Mouse (Mus musculus): ENCODE results near the gene Lst1. TPM values are rescaled to one million over a fixed set of nuclear protein-coding genes. Genes with fewer than 3 reads are reported as not detected.

Gene Lst1
- polyA plus RNA-seq, 1 experiment from 2014 or later: 2.0 TPM

DNA sequence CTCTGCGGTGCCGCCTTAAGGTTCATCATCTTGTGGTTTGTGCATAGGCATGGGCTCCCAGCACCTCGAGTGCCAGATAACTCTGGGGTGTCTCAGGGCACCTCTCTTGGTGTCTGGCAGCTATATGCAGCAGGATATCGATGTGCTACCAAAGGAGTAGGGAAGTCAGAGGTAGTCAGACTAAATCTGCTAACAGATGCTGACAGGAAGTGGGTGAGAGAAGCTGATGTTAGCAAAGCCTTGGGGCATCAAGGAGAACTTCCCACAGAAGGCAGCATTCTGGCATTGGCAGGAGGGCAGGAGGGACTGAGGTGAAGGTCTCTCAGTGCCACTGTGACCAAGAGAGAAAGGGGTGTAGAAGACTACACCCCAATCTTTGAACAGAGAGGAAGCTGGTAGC, 1.9 kb upstream of the Lst1 start:
- Histone ChIP-seq H3K9me3 (replicated peaks) (no peaks in the 10 kb centered on the region), H3K4me3 (no peak overlapping the region), H3K27me3 (ENCODE audit: low read depth, poor library complexity, severe bottlenecking) (peaks cover 20% of the 10 kb centered on the region), H3K27ac (no peak overlapping the region), H3K36me3 (no peaks in the 10 kb centered on the region), H3K4me1 (peaks cover 28% of the 10 kb centered on the region)
- DNase-seq (ENCODE audit: low spot score): no peak
- 72% methylated on average over 4 of the region's 4 CpGs for WGBS

DNA sequence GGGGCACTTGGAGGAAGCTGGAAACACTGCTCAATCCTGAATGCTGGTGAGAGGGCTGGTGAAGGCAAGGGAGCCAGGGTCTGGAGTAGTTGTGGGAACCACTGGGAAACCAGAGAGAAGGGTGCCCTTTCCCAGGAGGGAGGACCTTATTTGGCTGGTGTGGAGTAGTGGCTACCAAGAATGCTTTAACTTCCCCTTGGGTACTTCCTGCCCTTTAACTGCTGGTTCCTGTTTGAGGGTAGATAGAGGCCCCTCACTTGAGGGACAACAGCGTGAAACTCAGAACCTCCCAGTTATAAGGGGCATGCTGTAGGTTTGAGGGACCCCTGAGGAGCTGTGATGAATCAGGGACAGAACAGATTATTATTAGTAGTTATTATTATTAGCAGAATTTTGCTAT, 947 bp upstream of the Lst1 start:
- Histone ChIP-seq H3K4me3 (no peak overlapping the region), H3K27ac (peak overlapping the region; percentile 44; the same call in 1 of the 2 replicates), H3K27me3 (ENCODE audit: low read depth, poor library complexity, severe bottlenecking) (peaks cover 11% of the 10 kb centered on the region), H3K4me1 (peaks cover 19% of the 10 kb centered on the region), H3K36me3 (no peaks in the 10 kb centered on the region), H3K9me3 (replicated peaks) (no peaks in the 10 kb centered on the region)
- DNase-seq (ENCODE audit: low spot score): no peak
- WGBS: 70% methylated on average over 1 of the region's 1 CpGs

DNA sequence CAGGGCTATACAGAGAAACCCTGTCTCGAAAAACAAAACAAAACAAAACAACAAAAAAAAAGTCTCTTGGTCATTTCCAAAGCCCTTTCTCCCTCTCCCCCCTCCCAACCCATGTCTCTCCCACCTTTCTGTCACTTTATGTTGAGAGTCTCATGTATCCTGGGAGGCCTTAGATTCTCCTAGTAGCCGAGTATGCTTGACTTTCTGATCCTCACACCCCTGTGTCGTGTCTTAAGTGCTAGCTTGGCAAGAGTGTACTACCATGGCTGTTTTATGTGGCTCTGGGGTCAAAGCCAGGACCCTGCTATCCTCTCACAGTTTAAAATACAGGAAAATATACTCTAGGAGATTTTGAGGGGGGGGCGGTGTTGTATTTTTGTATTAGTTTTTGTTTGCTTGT, 894 bp downstream of the Lst1 start:
- WGBS: 79% methylated on average over 4 of the region's 4 CpGs
- no peaks in the 10 kb centered on the region for H3K27me3 ChIP-seq (ENCODE audit: low read depth, poor library complexity, severe bottlenecking)
- no peak overlapping the region for H3K27ac ChIP-seq
- H3K36me3 ChIP-seq: no peaks in the 10 kb centered on the region
- no peaks in the 10 kb centered on the region for H3K9me3 ChIP-seq (replicated peaks)
- no peak overlapping the region for H3K4me3 ChIP-seq
- peaks cover 14% of the 10 kb centered on the region for H3K4me1 ChIP-seq
- no peak for DNase-seq (ENCODE audit: low spot score)

DNA sequence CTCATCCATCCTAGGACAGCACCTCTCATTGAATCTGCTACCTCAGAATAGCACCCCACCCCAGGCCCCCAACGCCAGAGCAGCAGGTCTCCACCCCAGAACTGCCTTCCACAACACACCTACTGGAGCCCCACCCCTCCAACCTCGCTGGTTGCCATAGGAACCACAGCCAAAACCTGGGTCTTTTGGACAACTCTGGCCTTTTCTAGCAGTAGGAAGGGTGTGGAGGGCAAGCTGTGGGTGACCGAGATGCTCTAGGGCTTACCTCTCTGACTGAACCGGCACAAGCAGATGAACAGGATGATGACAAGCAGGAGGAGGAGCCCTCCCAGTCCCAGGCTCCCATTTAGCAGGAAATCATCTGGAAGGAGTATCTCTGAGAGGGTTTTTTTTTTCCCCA, 1.6 kb downstream of the Lst1 start:
- peak; percentile 66 for DNase-seq (ENCODE audit: low spot score)
- no peaks in the 10 kb centered on the region for H3K27me3 ChIP-seq (ENCODE audit: low read depth, poor library complexity, severe bottlenecking)
- H3K4me3 ChIP-seq: peak overlapping the region; percentile 53
- no peaks in the 10 kb centered on the region for H3K36me3 ChIP-seq
- peaks cover 14% of the 10 kb centered on the region for H3K4me1 ChIP-seq
- 2% methylated on average over 4 of the region's 4 CpGs for WGBS
- H3K27ac ChIP-seq: peak overlapping the region; percentile 85
- H3K9me3 ChIP-seq (replicated peaks): no peaks in the 10 kb centered on the region

DNA sequence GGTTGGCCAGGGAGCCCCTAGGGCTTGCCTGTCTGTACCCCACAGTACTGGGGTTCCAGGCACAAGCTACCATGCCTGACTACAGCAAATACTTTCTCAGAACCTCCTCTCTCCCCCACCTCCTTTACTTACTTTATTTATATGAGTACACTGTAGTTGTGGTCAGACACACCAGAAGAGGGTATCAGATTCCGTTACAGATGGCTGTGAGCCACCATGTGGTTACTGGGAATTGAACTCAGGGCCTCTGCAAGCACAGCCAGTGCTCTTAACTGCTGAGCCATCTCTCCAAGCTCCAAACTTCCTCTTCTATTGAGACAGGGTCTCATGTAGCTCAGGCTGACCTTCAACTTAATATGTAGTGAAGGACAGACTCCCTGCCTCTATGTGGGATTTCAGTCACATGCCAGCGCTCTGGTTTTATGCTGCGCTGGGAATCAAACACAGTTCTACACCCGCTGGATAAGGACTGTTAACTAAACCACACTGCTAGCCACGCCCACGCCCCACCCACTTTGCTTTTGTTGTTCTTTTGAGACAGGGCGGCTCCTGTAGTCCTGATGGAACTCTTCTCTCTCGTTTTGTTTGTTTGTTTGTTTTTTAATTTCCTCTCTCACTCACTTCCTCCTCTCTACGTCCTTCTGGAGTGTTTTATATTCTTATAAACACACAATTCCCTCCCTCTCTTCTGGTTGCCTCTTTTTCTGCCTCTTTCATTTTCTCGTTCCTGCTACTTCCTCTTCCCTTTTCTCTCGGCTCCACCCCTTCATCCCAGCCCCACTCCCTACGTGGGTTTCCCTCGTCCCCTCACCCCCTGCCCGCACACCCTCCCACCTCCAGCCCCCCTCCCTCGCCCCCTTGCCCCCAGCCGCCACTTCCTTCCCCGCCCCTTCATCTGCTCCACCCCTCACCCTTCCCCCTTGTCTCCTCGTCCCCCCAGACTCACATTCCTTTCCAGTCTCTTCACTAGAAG, 2.3 kb downstream of the Lst1 start:
- Histone ChIP-seq H3K9me3 (replicated peaks) (no peaks in the 10 kb centered on the region), H3K4me3 (peak overlapping the region; percentile 53), H3K27ac (peak overlapping the region; percentile 85), H3K36me3 (no peaks in the 10 kb centered on the region), H3K27me3 (ENCODE audit: low read depth, poor library complexity, severe bottlenecking) (no peaks in the 10 kb centered on the region), H3K4me1 (peaks cover 14% of the 10 kb centered on the region)
- DNase-seq (ENCODE audit: low spot score): peak; percentile 71
- WGBS: 2% methylated on average over 18 of the region's 18 CpGs

DNA sequence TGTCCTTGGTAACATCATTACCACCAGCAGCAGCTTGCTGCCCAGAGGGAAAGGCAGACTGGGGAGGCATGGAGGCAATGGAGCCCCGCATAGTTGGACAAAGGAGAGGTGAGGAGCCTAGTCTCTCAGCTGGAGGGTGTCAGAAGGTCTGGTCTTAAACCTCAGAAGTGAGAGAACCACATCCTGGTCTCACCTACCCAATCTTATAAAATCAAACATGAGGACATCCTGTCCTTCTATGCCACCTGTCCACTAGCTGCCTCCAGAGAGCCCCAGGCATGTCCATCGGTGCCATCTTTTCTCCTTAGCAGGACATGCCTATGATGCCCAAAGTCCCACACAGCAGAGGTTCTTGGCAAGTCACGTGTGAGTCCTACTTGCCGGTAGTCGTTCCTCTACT, 8.1 kb downstream of the Lst1 start:
- Histone ChIP-seq H3K4me3 (no peak overlapping the region), H3K27ac (no peak overlapping the region), H3K4me1 (no peaks in the 10 kb centered on the region), H3K36me3 (no peaks in the 10 kb centered on the region), H3K9me3 (replicated peaks) (no peaks in the 10 kb centered on the region), H3K27me3 (ENCODE audit: low read depth, poor library complexity, severe bottlenecking) (no peaks in the 10 kb centered on the region)
- DNase-seq (ENCODE audit: low spot score): no peak
- WGBS: 93% methylated on average over 5 of the region's 5 CpGs

DNA sequence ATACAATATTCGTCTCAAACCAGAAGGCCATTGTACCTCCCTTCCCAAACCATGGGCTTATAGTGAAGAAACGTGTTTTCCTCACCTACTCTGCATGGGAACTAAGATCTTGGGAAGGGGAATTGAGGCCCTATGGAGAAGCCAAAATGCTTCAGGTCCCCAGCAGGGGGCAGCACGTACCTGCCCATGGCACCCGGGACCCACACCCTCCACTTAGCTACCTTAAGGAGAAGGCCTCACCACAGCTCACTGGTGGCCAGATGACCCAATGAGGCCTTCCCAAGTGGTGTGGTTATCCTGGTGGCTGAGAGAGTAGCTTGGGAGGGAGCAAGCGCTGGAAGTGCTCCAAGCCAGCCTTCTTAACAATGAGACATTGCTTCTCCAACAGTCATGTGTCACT, 9.7 kb downstream of the Lst1 start:
- 16% methylated on average over 5 of the region's 5 CpGs for WGBS

DNA sequence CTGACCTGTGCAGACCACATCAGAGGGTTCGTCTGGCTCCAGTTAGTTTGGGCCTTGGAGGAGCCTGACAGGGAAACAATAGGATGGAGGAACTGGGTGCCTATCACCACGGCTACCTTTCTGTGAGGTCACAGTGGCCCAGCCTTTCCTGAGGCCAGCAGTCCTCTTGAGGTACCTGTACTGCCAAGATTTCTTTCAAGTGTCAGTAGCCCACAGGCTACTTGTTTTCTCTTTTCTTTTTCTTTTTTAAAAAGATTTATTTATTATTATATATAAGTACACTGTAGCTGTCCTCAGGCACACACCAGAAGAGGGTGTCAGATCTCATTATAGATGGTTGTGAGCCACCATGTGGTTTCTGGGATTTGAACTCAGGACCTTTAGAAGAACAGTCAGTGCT, 12.3 kb downstream of the Lst1 start, which contains the start of gene Aif1:
Aif1 (minus strand) TSS at position 101 of the 400 bp plus-strand sequence.
- Histone ChIP-seq H3K4me1 (peaks cover 11% of the 10 kb centered on the region), H3K36me3 (no peaks in the 10 kb centered on the region), H3K4me3 (no peak within 1 kb of the TSS), H3K9me3 (replicated peaks) (no peaks in the 10 kb centered on the region), H3K27me3 (ENCODE audit: low read depth, poor library complexity, severe bottlenecking) (no peaks in the 10 kb centered on the region), H3K27ac (no peak within 1 kb of the TSS)
- WGBS: 75% methylated on average over 2 of the region's 2 CpGs
- DNase-seq (ENCODE audit: low spot score): no peak

More for the DNA sequence above, 9.7 kb downstream of the Lst1 start:
- Histone ChIP-seq H3K4me1 (peaks cover 10% of the 10 kb centered on the region), H3K27ac (no peak overlapping the region), H3K36me3 (no peaks in the 10 kb centered on the region), H3K27me3 (ENCODE audit: low read depth, poor library complexity, severe bottlenecking) (no peaks in the 10 kb centered on the region), H3K4me3 (no peak overlapping the region), H3K9me3 (replicated peaks) (no peaks in the 10 kb centered on the region)
- DNase-seq (ENCODE audit: low spot score): peak; percentile 86

DNA sequence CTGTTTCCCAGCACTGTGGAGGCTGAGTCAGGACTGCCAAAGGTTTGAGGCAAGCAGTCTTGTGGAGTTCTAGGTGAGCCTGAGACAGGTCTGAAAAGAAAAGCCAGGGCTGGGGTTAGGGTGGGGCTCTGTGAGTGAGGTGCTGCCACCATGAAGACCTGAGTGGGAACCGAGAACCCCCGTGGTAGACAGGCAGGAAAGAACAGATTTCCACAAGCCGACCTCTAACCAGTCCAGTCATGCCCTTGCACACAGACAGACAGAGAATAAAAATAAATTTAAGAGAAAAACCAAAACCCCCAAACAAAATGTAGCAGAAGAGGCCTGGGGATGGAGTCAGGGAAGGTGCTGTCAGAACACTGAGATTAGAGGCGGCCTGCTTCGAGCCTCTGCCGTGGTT, 12.9 kb downstream of the Lst1 start:
- peaks cover 11% of the 10 kb centered on the region for H3K4me1 ChIP-seq
- H3K27ac ChIP-seq: no peak overlapping the region
- no peaks in the 10 kb centered on the region for H3K27me3 ChIP-seq (ENCODE audit: low read depth, poor library complexity, severe bottlenecking)
- H3K36me3 ChIP-seq: no peaks in the 10 kb centered on the region
- H3K4me3 ChIP-seq: no peak overlapping the region
- WGBS: 84% methylated on average over 6 of the region's 6 CpGs
- H3K9me3 ChIP-seq (replicated peaks): no peaks in the 10 kb centered on the region
- no peak for DNase-seq (ENCODE audit: low spot score)

DNA sequence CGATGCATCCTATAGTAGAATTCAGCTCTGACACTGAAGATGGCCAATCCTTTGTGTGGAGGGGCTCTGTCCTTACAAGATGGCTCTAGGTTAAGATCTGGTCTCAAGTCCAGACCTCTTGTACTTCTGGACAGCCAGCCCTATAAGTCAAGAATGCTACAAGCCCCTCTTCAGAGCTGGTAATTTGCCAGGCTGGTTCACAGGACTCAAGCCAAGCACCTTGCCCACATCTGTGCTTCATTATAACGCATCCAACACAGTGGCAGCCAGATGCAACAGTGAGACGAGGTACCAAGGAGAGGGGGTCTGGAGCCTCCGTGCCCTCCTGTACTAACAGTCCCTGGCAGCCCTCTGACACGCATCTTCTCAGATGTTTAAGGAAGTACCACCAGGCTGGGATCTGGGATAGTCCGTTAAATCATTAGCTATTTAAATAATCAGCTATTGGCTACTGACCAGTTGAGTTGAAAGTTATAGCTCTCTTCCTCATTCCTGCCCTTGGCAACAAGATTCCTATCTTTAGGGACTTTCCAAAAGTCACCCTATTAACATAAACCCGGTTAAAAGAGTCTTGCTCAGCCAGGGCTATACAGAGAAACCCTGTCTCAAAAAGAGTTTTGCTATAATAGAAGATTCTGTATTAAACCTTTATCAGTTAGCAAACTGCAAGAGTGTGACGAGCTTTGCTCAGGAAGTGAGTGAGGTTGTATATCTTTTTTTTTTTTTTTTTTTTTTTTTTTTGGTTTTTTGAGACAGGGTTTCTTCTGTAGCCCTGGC, 13.8 kb downstream of the Lst1 start:
- H3K36me3 ChIP-seq: no peaks in the 10 kb centered on the region
- peaks cover 11% of the 10 kb centered on the region for H3K4me1 ChIP-seq
- no peak overlapping the region for H3K27ac ChIP-seq
- H3K9me3 ChIP-seq (replicated peaks): no peaks in the 10 kb centered on the region
- DNase-seq (ENCODE audit: low spot score): no peak
- WGBS: 61% methylated on average over 8 of the region's 8 CpGs
- no peaks in the 10 kb centered on the region for H3K27me3 ChIP-seq (ENCODE audit: low read depth, poor library complexity, severe bottlenecking)
- H3K4me3 ChIP-seq: no peak overlapping the region

DNA sequence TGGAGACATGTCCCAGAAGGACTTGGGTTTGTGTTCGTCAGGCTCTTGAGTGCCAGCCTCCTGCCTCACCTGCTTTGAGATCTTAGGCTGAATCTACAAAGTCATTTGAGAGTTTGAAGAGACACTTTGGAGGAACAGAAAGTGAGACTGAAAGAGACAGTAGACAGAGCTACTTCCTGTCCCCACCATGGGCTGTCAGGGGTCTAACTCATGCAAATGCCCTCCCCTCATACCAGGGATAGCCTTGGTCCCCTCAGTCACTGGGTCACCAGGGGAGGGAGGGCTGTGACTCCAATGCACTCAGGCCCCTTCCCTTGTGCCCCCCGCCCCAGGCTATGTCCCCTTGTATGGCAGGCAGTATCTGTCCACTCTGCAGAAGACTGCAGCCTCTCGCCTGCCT, 14.9 kb downstream of the Lst1 start:
- no peaks in the 10 kb centered on the region for H3K27me3 ChIP-seq (ENCODE audit: low read depth, poor library complexity, severe bottlenecking)
- WGBS: 74% methylated on average over 3 of the region's 3 CpGs
- no peak overlapping the region for H3K27ac ChIP-seq
- H3K4me3 ChIP-seq: no peak overlapping the region
- H3K36me3 ChIP-seq: no peaks in the 10 kb centered on the region
- DNase-seq (ENCODE audit: low spot score): no peak
- peaks cover 11% of the 10 kb centered on the region for H3K4me1 ChIP-seq
- H3K9me3 ChIP-seq (replicated peaks): no peaks in the 10 kb centered on the region

DNA sequence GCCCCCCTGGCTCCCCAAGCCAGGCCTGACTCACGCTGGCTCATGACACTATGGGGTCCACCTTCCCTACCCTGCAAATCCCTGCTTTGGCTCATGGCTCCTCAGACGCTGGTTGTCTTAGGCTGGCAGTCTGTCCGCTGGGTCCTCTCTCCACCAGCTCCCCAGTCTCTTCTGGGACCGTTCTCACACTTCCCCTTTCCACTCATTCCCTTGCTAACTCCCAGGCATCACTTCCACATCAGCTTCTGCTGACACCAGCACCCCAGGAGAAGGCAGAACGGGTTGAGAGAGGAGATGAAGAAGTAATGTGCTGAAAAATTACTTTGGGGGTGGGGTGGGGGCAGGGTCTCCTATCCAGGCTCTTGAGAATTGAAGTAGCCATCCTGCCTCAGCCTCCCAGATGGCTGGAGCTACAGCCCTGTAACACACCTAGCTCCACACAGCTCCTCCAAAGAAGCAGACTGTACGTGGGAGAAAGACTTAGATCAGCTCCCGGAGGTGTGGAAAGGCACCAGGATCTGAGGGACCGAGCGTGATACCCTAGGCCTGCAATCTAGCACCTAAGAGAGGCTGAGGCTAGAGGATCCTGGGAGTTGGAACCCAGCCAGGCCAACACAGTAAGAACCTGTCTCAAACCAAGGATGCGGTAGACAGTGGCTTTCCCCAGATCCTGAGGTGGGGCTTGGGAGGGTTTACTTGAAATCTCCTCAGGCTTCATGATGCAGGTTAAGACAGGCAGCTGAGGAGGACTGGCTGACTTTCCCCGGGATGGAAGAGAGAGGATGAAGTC, 15.6 kb downstream of the Lst1 start:
- WGBS: 69% methylated on average over 11 of the region's 11 CpGs
- no peaks in the 10 kb centered on the region for H3K9me3 ChIP-seq (replicated peaks)
- H3K27ac ChIP-seq: no peak overlapping the region
- H3K27me3 ChIP-seq (ENCODE audit: low read depth, poor library complexity, severe bottlenecking): no peaks in the 10 kb centered on the region
- H3K4me3 ChIP-seq: no peak overlapping the region
- no peaks in the 10 kb centered on the region for H3K36me3 ChIP-seq
- no peak for DNase-seq (ENCODE audit: low spot score)
- peaks cover 11% of the 10 kb centered on the region for H3K4me1 ChIP-seq

Measured in limb, embryonic 10.5 days (tissue).